Mouse (Mus musculus): Measurements from ENCODE around the gene Irf2bp2.

DNA sequence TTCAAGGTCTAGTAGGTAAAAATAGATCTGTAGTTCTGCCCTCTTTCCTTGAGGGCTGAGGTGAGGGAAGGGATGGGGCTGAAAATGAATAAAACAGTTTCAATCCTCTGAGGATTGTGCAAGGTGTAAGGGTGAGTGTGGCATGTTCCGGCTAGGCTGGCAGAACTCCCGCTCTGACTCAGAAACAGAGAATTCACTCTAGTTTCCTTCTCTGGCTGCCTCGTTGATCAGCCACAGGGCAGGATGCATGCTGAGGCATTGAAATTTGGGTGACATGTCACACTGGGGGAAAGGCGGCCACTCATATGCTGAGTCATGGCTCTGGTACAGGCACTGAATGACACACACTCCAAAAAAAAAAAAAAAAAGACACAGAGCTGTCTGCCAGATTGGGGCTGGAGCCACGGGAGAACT, 42.8 kb downstream of the Irf2bp2 start:
- TF ChIP-seq CTCF (conservative IDR thresholded peaks at IDR 0.05; ENCODE audit: insufficient read depth, insufficient read length, low read depth, low read length) = no peak
- no peak for TF ChIP-seq POLR2A (IDR thresholded peaks at IDR 0.05; ENCODE audit: low read depth, low read length)
